Mouse (Mus musculus) spleen, postnatal 4 days (tissue): ENCODE data around the gene Anapc11.

Source experiments
- DNase-seq, 2 experiments: peaks; one replicate each; pipeline ENCODE4 v3.0.0; 2022; ENCODE audit warnings: low spot score in 2 of 2

The Anapc11 gene

GRCm38 (mm10) chr11:120654741-120655140 lies 56.5 kb downstream of the Anapc11 start:
- no peak for DNase-seq

- DNase-seq: no peak
Observed at GRCm38 (mm10) chr11:120657301-120657700, 59.1 kb downstream of the Anapc11 start.
